Mouse (Mus musculus) cerebral cortex, adult 2 months (tissue): ENCODE results near the gene Tssk6.

Experiments
- WGBS: fragments of 180-500 bp; shearing (Covaris S2); methylation state at CpG from one replicate; pipeline ENCODE4 v1.1.7; 2018; 5-methylcytosine and 5-hydroxymethylcytosine counted together

The Tssk6 gene

GRCm38 (mm10) chr8:69902163-69903062, at the start of gene Tssk6, which contains the start of the genes Ndufa13 and Yjefn3:
Gene Tssk6 (plus strand): TSS chr8:69902184.
Gene Ndufa13 (minus strand): TSS chr8:69902558.
Gene Yjefn3 (minus strand): TSS chr8:69902712.
- 4% methylated on average over 89 of the region's 89 CpGs for WGBS

- WGBS: 95% methylated on average over 10 of the region's 10 CpGs
Measured at GRCm38 (mm10) chr8:69853869-69854268, 48.1 kb upstream of the Tssk6 start.

DNA sequence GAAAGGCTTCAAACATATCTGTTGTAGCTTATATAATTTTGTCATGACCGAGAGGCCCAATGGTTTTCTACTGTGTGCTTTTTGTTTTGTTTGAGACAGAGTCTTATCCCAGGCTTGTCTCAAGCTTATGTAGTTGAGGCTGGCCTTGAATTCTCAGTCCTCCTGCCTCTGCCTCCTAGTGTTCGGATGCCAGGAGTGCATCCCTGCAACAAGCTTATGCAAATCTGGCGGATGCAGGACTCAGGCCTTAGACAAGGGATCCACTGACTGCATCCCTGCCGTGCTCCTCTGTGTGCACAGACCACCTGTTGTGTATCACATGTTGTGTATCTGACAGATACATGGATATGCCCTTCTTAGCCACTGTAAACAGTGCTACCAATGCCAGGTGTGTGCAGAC, 41.2 kb upstream of the Tssk6 start:
- WGBS: 74% methylated on average over 4 of the region's 4 CpGs

DNA sequence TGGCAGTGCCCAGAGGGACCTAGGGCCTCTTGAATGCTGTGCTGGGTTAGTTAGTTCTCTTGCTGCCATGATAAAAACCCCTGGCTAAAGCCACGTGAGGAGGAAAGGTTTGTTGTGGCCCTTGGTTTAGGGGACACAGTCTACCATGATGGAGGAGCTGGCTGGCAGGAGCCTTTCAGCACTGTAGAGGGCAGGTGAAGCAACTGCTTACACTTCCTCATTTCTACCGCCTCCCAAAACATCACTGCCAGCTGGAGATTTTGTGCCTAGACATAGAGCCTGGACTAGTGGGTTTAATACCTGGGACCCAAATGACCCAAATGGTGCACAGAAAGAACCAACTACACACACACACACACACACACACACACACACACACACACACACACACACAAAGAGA, 40.7 kb upstream of the Tssk6 start:
- 91% methylated on average over 2 of the region's 2 CpGs for WGBS

GRCm38 (mm10) chr8:69863387-69864020, 38.5 kb upstream of the Tssk6 start:
- WGBS: 51% methylated on average over 5 of the region's 5 CpGs

DNA sequence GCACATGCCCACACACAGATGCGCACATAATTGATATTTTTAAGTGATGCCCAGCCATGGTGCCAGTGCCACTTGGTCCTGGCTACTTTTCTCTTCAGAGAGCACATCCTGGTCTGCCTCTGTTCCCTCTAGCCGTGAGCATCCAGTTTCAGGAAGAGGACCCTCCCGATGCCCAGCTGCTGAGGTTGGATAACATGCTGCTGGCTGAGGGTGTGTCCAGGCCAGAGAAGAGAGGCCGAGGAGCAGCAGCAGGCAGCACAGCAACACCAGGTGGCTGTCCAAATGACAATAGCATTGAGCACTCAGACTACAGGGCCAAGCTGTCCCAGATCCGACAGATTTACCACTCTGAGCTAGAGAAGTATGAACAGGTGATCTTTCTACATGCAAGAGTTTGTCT, 37.8 kb upstream of the Tssk6 start:
- WGBS: 70% methylated on average over 5 of the region's 5 CpGs

GRCm38 (mm10) chr8:69867696-69868326, 34.2 kb upstream of the Tssk6 start:
- WGBS: 84% methylated on average over 5 of the region's 5 CpGs

GRCm38 (mm10) chr8:69870003-69870765, 31.8 kb upstream of the Tssk6 start:
- WGBS: 72% methylated on average over 11 of the region's 11 CpGs

DNA sequence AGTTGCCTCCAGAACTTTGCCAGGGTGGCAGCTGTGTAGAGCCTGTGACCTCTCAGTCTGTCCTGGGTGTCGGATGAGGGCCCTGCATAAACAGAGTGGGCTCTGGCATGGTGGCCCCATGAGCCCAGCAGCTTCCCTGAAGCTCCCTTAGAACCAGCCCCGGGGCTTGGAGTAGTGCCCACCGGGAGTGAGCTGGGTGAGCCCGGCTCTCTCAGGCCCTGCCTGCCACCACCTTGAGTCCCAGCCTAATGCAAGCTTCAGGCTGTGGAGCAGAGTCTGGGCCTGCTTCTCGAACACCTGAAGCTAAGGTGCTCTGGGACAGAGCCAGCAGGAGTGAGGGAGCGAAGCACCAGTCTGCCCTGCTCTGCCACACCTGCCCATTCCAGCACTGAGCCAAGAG, 31.1 kb upstream of the Tssk6 start:
- WGBS: 81% methylated on average over 6 of the region's 6 CpGs

GRCm38 (mm10) chr8:69874155-69874554, 27.8 kb upstream of the Tssk6 start:
- 15% methylated on average over 9 of the region's 9 CpGs for WGBS

- 82% methylated on average over 13 of the region's 13 CpGs for WGBS
Measured at GRCm38 (mm10) chr8:69874654-69875053, 27.3 kb upstream of the Tssk6 start.

DNA sequence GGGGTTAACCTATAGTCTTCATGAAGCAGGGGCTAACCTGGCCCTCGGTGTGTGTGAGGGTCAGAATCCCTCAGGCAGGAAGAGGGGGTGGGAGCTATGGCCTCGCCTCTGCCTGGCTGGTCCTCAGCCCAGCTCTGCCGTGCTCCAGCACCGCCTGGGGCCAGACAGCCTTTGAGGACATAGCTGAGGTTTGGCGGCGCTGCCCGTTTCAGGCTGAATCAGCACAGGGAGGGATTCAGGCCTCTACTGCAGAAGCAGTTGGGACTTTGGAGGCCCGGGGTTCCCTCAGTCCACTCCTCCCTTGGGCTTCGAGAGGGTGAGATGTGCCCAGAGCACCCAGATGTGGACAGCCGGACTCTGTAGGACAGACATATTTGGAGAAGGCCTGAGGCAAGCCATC, 25.9 kb upstream of the Tssk6 start:
- 60% methylated on average over 10 of the region's 10 CpGs for WGBS

DNA sequence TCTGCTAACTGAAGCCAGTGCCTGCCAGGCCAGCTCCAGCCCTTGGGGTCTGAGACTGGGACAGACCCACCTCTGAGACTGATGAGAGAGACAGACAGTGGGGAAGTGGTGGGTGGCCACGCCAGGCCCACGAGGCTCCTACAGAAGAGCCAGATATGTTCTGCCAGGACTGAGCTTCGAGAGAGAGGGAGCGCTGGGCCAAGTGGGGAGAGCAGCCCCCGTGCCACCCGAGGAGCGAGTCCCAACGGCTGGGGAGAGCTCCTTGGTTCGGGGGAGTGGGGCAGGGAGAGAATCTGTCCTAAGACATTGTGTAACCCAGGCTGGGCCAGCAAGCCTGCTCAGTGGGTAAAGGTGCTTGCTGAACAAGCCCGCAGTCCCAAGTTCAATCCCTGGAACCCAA, 25.0 kb upstream of the Tssk6 start:
- WGBS: 69% methylated on average over 10 of the region's 10 CpGs

DNA sequence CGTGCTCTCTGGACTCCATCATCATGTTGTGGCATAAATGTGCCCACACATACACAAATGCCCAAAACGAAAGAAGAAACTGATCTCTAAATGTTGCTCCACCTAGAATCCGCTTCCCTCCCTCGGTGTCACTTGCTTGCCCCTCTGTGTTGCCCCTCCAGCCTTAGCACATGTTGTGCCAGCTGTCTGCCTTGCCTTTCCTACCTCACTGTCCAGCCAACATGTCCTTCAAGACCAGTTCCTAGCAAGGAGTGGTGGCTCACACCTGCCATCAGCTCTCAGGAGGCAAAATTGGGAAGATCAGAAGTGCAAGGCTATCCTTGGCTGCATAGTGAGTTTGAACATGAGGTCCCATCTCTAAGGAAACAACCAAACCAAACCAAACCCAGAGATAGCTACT, 24.6 kb upstream of the Tssk6 start:
- 76% methylated on average over 4 of the region's 4 CpGs for WGBS

- WGBS: 57% methylated on average over 3 of the region's 3 CpGs
Measured at GRCm38 (mm10) chr8:69877992-69878391, 24.0 kb upstream of the Tssk6 start.

DNA sequence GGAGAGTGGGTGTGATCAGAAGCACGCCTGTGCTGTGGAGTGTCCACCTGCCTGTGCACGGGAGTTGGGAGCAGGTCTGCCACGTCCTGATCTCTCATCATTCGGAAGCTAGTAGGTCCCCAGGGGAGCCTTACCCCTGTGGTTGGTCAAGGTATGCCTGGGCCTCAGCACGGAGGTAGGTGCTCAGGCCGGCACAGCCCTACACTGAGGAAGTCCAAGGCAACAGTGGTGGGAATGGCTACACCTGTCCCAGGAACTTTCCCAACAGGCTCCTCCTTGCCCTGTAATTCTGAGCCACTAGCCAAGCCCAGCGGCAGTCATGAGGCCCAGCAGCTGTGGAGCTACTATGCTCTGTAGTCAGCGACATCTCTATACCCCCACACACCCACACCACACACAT, 22.3 kb upstream of the Tssk6 start:
- WGBS: 86% methylated on average over 8 of the region's 8 CpGs

DNA sequence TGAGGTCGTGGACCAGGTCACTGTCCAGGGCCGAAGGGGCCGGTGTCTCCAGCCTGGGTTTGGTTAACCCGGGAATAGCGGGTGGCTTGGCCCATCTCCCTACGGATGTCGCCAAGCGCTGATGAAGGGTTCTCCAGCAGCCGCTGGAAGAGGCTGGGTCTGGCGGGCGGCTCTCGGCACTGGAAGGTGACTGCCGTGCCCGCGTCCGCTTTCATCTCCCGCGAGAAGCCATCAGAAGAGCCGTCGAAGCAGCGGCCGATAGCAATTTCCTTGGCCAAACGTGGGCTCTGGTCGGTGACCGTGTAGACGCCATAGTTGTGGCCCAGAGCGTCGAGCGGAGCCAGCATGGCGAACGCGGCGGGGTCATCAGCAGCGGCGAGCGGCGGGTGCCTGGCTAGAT, 21.1 kb upstream of the Tssk6 start:
- WGBS: 31% methylated on average over 37 of the region's 37 CpGs

DNA sequence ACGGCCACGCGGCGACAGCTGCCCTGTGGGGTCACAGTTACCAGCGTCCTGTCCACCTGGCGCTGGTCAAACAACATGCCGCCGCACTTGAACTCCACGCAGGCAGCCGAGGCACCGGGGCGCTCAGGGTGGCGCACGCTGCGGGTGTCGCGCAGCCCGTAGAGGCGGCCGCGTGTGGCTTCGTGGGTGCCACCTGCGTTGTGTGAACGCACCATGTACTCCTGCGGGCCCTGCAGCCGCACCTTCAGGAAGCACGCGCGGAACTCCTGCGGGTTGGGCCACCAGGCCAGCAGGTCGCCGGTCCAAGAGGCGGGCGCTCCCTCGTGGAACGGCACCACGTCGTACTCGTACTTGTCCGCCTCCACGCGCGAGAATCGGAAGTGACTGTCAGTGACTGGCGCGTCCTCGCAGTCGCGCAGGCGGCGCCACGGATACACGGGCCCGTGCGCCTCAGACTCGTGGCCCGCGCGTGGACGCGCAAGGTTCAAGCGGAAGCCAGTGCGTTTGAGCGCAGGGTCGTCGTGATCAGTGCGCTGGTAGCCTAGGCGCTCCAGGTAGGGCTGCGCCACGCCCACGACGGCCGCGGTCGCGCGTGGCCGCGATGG, 20.6 kb upstream of the Tssk6 start:
- 14% methylated on average over 79 of the region's 79 CpGs for WGBS

DNA sequence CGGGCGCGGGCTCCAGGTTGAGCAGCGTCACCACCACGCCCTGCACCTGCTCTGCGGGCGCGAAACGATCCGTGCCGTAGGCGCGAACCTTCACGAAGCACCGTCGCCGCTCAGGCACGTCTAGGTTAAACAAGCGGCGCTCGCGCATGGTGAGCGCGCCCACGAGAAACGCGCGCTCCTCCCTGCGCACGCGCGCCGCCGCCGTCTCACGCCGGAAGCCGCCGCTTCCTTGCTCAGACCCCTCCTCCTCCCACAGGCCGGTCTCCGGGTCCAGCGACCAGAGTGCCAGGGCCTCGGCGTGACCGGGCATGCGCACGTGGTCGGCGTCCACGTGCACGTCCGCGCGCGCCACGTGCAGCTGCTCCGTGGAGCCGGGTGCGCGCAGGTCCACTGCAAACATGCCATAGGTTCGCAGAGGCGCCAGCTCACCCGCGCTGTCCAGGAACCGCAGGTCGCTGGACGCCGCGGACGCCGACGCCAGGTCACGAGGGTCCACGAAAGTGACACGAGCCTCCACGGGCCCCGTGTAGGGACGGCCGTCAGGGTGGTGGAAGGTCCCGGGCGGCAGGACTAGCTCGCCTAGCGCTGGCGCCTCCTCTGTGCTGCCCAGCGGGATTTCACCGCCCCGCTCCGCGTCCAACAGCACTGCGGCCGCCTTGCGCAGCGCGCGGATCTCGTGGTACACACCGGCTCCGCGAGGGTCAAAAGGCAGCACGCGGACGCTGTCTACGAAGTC, 19.8 kb upstream of the Tssk6 start:
- 5% methylated on average over 95 of the region's 103 CpGs for WGBS

GRCm38 (mm10) chr8:69882833-69883600, 19.0 kb upstream of the Tssk6 start:
- 26% methylated on average over 52 of the region's 52 CpGs for WGBS
